Mouse (Mus musculus) liver, postnatal 0 days (tissue): ENCODE measurements around the gene Kcnq2.

ENCODE experiments used
- CTCF ChIP-seq: sonication (generic); IDR thresholded peaks from 2 replicates; pipeline ENCODE4 v1.5.1; 2016; ENCODE audit warnings: antibody characterized with exemption, low read depth
- EP300 ChIP-seq: IDR thresholded peaks from 2 replicates; pipeline ENCODE4 v1.6.1; 2016; ENCODE audit warnings: antibody characterized with exemption, low read depth, mild to moderate bottlenecking

DNA sequence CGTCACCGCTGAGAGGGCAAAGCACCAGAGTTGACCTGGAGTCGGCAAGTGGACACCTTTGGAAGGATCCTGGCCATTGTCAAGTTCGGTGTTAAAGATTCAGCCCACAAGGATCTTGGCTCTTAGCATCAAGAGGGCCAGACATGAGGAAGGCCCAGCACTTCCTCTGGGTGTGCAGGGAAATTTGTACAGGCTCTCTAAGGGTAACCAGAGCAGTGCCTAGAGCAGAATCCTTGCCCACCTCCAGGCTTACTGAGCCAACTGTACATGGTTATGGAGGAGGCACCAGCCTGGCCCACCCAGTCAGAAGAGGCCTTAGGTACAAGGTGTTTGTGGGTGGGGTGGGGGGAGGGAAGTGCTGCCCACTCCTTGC, 332 bp upstream of the Kcnq2 start:
- TF ChIP-seq CTCF (no peak), EP300 (no peak)
